Mouse (Mus musculus): Measurements from ENCODE around the gene Chchd4.
"Not testable (repeated sequence)": the region's sequence is repeated elsewhere in the genome, so short reads cannot be mapped to it uniquely, and the experiment has no call there.

Gene Chchd4

GRCm38 (mm10) chr6:91473805-91474440 is 577 bp upstream of the Chchd4 start:
- DNase-seq, result no peak

- no peak for DNase-seq
Observed at GRCm38 (mm10) chr6:91472319-91472718, 1.0 kb downstream of the Chchd4 start.

- not testable (repeated sequence) for DNase-seq
Observed at GRCm38 (mm10) chr6:91471427-91471826, 1.9 kb downstream of the Chchd4 start.

GRCm38 (mm10) chr6:91470712-91471111 is 2.6 kb downstream of the Chchd4 start:
- DNase-seq, result no peak

GRCm38 (mm10) chr6:91467106-91467505 is 6.2 kb downstream of the Chchd4 start:
- no peak for DNase-seq

GRCm38 (mm10) chr6:91465756-91466155 is 7.6 kb downstream of the Chchd4 start:
- DNase-seq, result no peak

- no peak for DNase-seq
Observed at GRCm38 (mm10) chr6:91459471-91459870, 13.9 kb downstream of the Chchd4 start.

GRCm38 (mm10) chr6:91454546-91454945 is 18.8 kb downstream of the Chchd4 start:
- DNase-seq, result no peak

- no peak for DNase-seq
Observed at GRCm38 (mm10) chr6:91452056-91452455, 21.3 kb downstream of the Chchd4 start.

GRCm38 (mm10) chr6:91449472-91450225 is 23.7 kb downstream of the Chchd4 start:
- DNase-seq, result no peak

- no peak for DNase-seq
Observed at GRCm38 (mm10) chr6:91445316-91445715, 28.0 kb downstream of the Chchd4 start.

- peak in 1 of 2 experiments; percentile 9 for DNase-seq
Observed at GRCm38 (mm10) chr6:91441145-91441662, 32.1 kb downstream of the Chchd4 start.

GRCm38 (mm10) chr6:91440474-91441144 is 32.7 kb downstream of the Chchd4 start:
- peak; percentile 98 to 99 for DNase-seq

- DNase-seq, result no peak
Observed at GRCm38 (mm10) chr6:91424151-91424550, 49.2 kb downstream of the Chchd4 start.

- DNase-seq, result no peak
Observed at GRCm38 (mm10) chr6:91421629-91422028, 51.7 kb downstream of the Chchd4 start.

GRCm38 (mm10) chr6:91417291-91417845 is 56.0 kb downstream of the Chchd4 start:
- no peak for DNase-seq

- no peak for DNase-seq
Observed at GRCm38 (mm10) chr6:91416146-91416545, 57.2 kb downstream of the Chchd4 start.

- peak; percentile 59 to 67 for DNase-seq
Observed at GRCm38 (mm10) chr6:91414890-91415289, 58.5 kb downstream of the Chchd4 start.
